Mouse (Mus musculus): ENCODE measurements around the gene Abhd14b.

DNA sequence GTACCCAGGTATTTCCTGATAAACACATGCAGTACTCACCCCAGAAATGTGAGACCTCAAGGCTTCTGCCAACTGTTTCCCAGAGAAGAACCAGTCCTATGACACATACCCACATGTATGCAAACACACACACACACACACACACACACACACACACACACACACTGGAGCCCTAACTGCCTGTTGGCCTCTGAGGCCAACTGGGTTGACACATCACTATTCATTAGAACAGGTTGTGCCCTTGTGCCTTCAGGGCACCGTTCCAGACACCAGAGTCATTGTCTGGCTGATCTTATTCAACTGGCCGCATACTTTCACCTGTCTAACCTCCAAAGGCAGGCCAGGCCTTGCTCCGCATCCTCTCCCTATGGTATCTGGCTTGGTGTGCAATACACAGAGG, 35.0 kb upstream of the Abhd14b start:
- TF ChIP-seq CTCF (IDR thresholded peaks at IDR 0.05; ENCODE audit: low read depth) (no peak), EP300 (IDR thresholded peaks at IDR 0.05; ENCODE audit: low read depth) (no peak)

All from liver, embryonic 14.5 days (tissue).